Mouse (Mus musculus): Measurements from ENCODE around the gene Erc2. TPM values are rescaled to one million over a fixed set of nuclear protein-coding genes. Genes with fewer than 3 reads are reported as not detected.
A peak's percentile ranks its signal among the peaks of the same experiment; 100 is the strongest.

The Erc2 gene
- total and polyA plus RNA-seq, 2 experiments from 2014 or later: 0.11 to 1.7 TPM

- Histone ChIP-seq H3K27ac (ENCODE audit: low read depth) (no peak overlapping the region), H3K9ac (replicated peaks; ENCODE audit: low read depth, low read length) (no peak overlapping the region), H3K27me3 (ENCODE audit: control insufficient read depth, insufficient read depth, low read length) (no peaks in the 10 kb centered on the region), H3K4me2 (ENCODE audit: low read depth, low read length) (no peak overlapping the region), H3K36me3 (replicated peaks; ENCODE audit: control insufficient read depth, insufficient read depth, low read length) (no peaks in the 10 kb centered on the region), H3K9me3 (replicated peaks; ENCODE audit: control insufficient read depth, low read length) (no peaks in the 10 kb centered on the region), H3K4me3 (ENCODE audit: low read depth, low read length) (no peak overlapping the region), H3K4me1 (ENCODE audit: control insufficient read depth, insufficient read depth) (no peaks in the 10 kb centered on the region)
- DNase-seq (ENCODE audit: low spot score) (no peak), ATAC-seq (ENCODE audit: insufficient read depth, low read depth) (no peak)
- 95% methylated on average over 2 of the region's 2 CpGs for WGBS
- TF ChIP-seq CTCF (IDR thresholded peaks at IDR 0.05; ENCODE audit: low read depth) (no peak), EP300 (IDR thresholded peaks at IDR 0.05; ENCODE audit: low read depth) (no peak)
Measured at GRCm38 (mm10) chr14:28143998-28144397, 521.8 kb downstream of the Erc2 start.

GRCm38 (mm10) chr14:28147201-28147600 is 525.0 kb downstream of the Erc2 start:
- Histone ChIP-seq H3K36me3 (replicated peaks; ENCODE audit: control insufficient read depth, insufficient read depth, low read length) (no peaks in the 10 kb centered on the region), H3K4me3 (ENCODE audit: low read depth, low read length) (no peak overlapping the region), H3K27me3 (ENCODE audit: control insufficient read depth, insufficient read depth, low read length) (no peaks in the 10 kb centered on the region), H3K9me3 (replicated peaks; ENCODE audit: control insufficient read depth, low read length) (no peaks in the 10 kb centered on the region), H3K4me1 (ENCODE audit: control insufficient read depth, insufficient read depth) (no peaks in the 10 kb centered on the region), H3K9ac (replicated peaks; ENCODE audit: low read depth, low read length) (no peak overlapping the region), H3K4me2 (ENCODE audit: low read depth, low read length) (no peak overlapping the region), H3K27ac (ENCODE audit: low read depth) (no peak overlapping the region)
- 64% methylated on average over 5 of the region's 5 CpGs for WGBS
- no peak for TF ChIP-seq EP300 (IDR thresholded peaks at IDR 0.05; ENCODE audit: low read depth)
- TF ChIP-seq CTCF (IDR thresholded peaks at IDR 0.05; ENCODE audit: low read depth): no peak
- no peak for DNase-seq (ENCODE audit: low spot score)
- no peak for ATAC-seq (ENCODE audit: insufficient read depth, low read depth)

GRCm38 (mm10) chr14:28150942-28151341 is 528.7 kb downstream of the Erc2 start:
- H3K4me2 ChIP-seq (ENCODE audit: low read depth, low read length): no peak overlapping the region
- no peak overlapping the region for H3K27ac ChIP-seq (ENCODE audit: low read depth)
- H3K9ac ChIP-seq (replicated peaks; ENCODE audit: low read depth, low read length): no peak overlapping the region
- ATAC-seq (ENCODE audit: insufficient read depth, low read depth): no peak
- DNase-seq (ENCODE audit: low spot score): no peak
- no peaks in the 10 kb centered on the region for H3K36me3 ChIP-seq (replicated peaks; ENCODE audit: control insufficient read depth, insufficient read depth, low read length)
- TF ChIP-seq CTCF (IDR thresholded peaks at IDR 0.05; ENCODE audit: low read depth): no peak
- TF ChIP-seq EP300 (IDR thresholded peaks at IDR 0.05; ENCODE audit: low read depth): no peak
- WGBS: 86% methylated on average over 3 of the region's 3 CpGs
- H3K9me3 ChIP-seq (replicated peaks; ENCODE audit: control insufficient read depth, low read length): no peaks in the 10 kb centered on the region
- no peak overlapping the region for H3K4me3 ChIP-seq (ENCODE audit: low read depth, low read length)
- H3K27me3 ChIP-seq (ENCODE audit: control insufficient read depth, insufficient read depth, low read length): no peaks in the 10 kb centered on the region
- peaks cover 2% of the 10 kb centered on the region; the same call in 1 of the 2 replicates for H3K4me1 ChIP-seq (ENCODE audit: control insufficient read depth, insufficient read depth)

- Histone ChIP-seq H3K9me3 (replicated peaks; ENCODE audit: control insufficient read depth, low read length) (no peaks in the 10 kb centered on the region), H3K27me3 (ENCODE audit: control insufficient read depth, insufficient read depth, low read length) (no peaks in the 10 kb centered on the region), H3K4me2 (ENCODE audit: low read depth, low read length) (no peak overlapping the region), H3K36me3 (replicated peaks; ENCODE audit: control insufficient read depth, insufficient read depth, low read length) (no peaks in the 10 kb centered on the region), H3K4me1 (ENCODE audit: control insufficient read depth, insufficient read depth) (peaks cover 5% of the 10 kb centered on the region; the same call in 1 of the 2 replicates), H3K9ac (replicated peaks; ENCODE audit: low read depth, low read length) (no peak overlapping the region), H3K4me3 (ENCODE audit: low read depth, low read length) (no peak overlapping the region), H3K27ac (ENCODE audit: low read depth) (no peak overlapping the region)
- peak; percentile 26 for DNase-seq (ENCODE audit: low spot score)
- WGBS: 66% methylated on average over 4 of the region's 4 CpGs
- ATAC-seq (ENCODE audit: insufficient read depth, low read depth): no peak
- TF ChIP-seq CTCF (IDR thresholded peaks at IDR 0.05; ENCODE audit: low read depth) (no peak), EP300 (IDR thresholded peaks at IDR 0.05; ENCODE audit: low read depth) (no peak)
Measured at GRCm38 (mm10) chr14:28155706-28156105, 533.5 kb downstream of the Erc2 start.

GRCm38 (mm10) chr14:28160852-28161251 is 538.6 kb downstream of the Erc2 start:
- 42% methylated on average over 2 of the region's 2 CpGs for WGBS
- Histone ChIP-seq H3K9ac (replicated peaks; ENCODE audit: low read depth, low read length) (no peak overlapping the region), H3K4me2 (ENCODE audit: low read depth, low read length) (no peak overlapping the region), H3K4me1 (ENCODE audit: control insufficient read depth, insufficient read depth) (peaks cover 4% of the 10 kb centered on the region; the same call in 1 of the 2 replicates), H3K36me3 (replicated peaks; ENCODE audit: control insufficient read depth, insufficient read depth, low read length) (no peaks in the 10 kb centered on the region), H3K4me3 (ENCODE audit: low read depth, low read length) (no peak overlapping the region), H3K27ac (ENCODE audit: low read depth) (no peak overlapping the region), H3K27me3 (ENCODE audit: control insufficient read depth, insufficient read depth, low read length) (no peaks in the 10 kb centered on the region), H3K9me3 (replicated peaks; ENCODE audit: control insufficient read depth, low read length) (no peaks in the 10 kb centered on the region)
- ATAC-seq (ENCODE audit: insufficient read depth, low read depth) (no peak), DNase-seq (ENCODE audit: low spot score) (no peak)
- no peak for TF ChIP-seq CTCF (IDR thresholded peaks at IDR 0.05; ENCODE audit: low read depth)
- TF ChIP-seq EP300 (IDR thresholded peaks at IDR 0.05; ENCODE audit: low read depth): no peak
